Mouse (Mus musculus) bone marrow, adult 2 months (tissue): Measurements from ENCODE around the gene Sufu.

Source experiments
- CTCF ChIP-seq: fragments of 200-500 bp; IDR thresholded peaks from 2 replicates; pipeline ENCODE4 v1.5.1; 2011; ENCODE audit warnings: low read length, control low read depth; ENCODE audit not compliant: control insufficient read depth, insufficient read depth
- POLR2A ChIP-seq: fragments of 200-500 bp; IDR thresholded peaks from 2 replicates; pipeline ENCODE4 v1.6.1; 2011; ENCODE audit warnings: low read depth, mild to moderate bottlenecking, control low read depth, low read length, borderline replicate concordance; ENCODE audit not compliant: control insufficient read depth

DNA sequence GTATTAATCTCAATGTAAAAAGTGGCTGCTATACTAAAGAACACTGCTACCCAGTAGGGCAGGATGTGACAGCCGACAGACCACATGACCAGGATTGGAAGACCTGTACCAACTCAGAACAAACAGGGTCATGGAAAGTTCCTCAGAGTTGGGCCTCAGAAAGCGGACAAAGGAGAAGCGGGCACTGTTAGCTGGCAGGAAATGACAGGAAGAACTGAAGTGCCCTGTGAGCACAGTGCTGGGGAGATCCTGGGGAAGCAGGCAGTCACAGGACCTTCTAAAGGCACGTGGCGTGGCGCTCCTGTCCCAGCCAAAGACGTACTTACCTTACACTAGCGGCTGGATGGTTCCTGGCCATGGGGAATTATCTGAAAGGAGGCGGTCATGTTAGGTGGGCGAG is 114.6 kb downstream of the Sufu start:
- TF ChIP-seq CTCF (no peak), POLR2A (no peak)
